Mouse (Mus musculus): ENCODE measurements at regions not wholly inside any gene's neighbourhood (a gene's known extent, or its start where the extent isn't known, plus 50 kb on each side); places are given as distances from the start of the nearest gene placed in this dataset.

DNA sequence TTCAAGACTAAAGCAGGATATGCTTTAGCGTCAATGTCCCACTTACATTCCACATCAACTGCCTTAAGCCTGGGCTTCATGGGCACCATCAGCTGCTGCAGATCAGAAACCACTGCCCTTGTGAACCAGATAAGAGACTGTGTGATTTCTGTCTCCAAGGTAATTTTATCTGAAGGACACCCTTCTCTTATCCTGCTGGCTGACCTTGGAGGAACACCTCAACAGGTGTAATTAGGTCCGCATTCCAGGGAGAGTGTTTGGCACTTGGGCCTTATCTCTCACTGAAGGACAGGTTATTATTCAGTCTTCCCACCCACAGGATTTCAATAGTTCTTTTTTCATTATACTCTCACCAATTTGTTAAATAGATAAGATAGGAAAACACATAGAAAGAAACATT is 583.1 kb upstream of the Kdm8 start:
- DNase-seq (ENCODE audit: low spot score) = no peak

DNA sequence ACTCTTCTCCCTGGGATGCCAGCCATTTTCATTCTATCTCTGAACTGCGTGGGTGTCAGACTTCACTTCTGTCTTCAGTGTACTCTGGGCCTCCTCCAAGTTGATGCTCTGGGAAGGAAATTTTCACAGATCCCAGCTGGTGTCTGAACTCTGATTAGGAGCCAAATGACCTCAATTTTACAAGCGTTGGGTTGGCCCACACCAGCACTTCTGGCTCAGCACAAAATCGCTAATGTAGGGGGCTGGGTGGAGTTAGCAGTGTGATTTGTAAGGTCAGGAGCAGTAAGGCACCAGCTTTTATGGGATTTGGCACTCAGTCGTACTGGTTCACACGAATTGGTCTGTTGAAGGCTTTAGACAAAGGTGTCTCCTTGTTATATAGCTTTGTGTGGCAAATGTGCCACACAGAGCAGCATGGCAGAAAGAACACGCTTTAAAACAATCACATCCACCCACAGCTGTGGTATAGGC is 576.3 kb upstream of the Kdm8 start:
- peak; percentile 9 for DNase-seq (ENCODE audit: low spot score)

DNA sequence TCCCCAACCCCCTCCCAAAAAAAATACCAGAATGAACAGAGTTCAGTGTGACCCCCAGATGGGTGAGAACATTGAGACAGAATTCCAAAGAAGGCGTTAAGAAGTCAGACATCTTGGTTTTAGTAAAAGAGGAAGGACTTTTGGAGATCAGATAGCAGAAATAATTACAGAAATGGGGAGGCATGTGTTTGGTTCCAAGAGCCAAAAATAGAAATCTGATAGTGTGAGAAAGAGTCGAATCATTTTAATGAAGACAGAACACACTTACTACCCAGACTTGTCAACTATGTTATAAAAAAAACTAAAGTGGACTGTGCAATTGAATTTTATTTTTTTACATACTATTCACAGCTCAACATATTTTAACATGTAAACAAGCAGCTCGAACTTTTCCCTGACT is 575.9 kb upstream of the Kdm8 start:
- no peak for DNase-seq (ENCODE audit: low spot score)

DNA sequence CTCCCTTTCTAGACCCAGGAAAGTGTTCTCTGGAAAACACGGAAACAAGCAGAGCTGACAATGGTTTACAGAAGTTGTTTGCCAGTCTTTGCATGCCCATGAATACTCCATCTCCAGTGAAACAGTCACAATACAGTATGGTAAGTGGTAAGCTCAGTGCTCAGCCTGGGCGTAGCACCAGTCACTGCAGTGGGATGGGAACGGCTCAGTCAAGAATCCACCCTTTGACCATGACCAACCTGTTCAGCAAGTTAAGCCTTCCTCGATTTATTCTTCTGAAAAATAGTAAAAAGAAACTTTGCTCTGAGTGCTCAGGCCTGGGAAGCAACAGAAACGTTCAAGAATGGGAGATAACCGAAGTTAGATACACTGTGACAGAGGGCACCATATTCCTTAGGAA is 563.7 kb upstream of the Kdm8 start:
- no peak for DNase-seq (ENCODE audit: low spot score)

DNA sequence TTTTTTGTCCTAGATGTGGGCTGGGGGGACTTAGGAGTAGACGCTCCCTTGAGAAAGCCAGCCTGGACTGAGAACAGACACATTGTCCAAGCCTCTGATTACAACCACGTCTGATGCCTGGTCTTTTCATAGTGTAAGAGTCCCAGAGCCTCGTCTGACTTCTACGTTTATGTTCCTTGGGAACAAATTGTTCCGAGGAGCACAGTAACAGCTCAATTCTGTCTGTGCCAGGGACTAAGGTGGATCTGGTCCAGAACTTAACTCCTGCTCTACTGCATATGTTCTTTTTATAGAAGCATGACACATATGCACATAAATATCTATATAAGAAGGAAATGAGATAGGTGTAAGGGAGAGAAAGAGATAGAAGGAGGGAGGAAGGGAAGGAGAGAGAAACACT is 537.2 kb upstream of the Kdm8 start:
- no peak for DNase-seq (ENCODE audit: low spot score)

GRCm38 (mm10) chr7:124907662-124908296 is 536.7 kb upstream of the Kdm8 start:
- DNase-seq (ENCODE audit: low spot score) = no peak

DNA sequence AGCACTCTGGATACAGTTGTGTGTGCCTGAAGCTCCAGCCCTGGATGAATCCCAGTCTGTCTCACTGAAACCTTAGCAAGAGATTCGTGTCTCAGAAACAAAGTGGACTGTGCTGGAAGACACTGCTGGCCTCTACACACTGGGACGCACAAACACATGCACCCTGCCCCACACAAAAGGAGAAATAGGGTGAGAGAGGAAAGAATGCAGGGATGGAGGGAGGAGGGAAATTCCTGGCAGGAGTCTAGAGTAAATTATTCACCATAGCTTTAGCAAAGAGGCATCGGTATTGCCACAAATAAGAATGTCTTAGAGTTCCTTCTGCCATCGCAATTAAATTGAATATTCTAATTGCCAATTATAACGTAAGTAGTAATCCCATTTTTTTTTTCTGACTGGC is 530.4 kb upstream of the Kdm8 start:
- DNase-seq (ENCODE audit: low spot score) = no peak

DNA sequence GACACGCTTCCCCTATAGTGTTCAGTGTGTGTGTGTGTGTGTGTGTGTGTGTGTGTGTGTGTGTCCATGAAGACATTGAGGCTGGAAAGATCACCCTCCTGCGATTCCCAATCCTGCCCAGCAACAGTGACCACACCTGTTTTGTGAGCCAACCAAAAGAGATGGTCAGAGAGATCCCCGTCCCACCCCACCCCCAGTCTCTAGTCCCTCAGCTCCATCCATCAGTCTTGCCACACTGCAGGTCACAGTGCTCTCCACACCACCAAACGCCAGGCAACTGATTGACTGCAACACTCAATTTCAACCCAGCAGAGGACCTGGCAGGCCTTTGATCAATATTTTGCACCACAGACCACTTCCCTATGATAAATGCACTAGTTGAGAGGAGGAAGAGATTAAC is 530.0 kb upstream of the Kdm8 start:
- DNase-seq (ENCODE audit: low spot score) = peak; percentile 10

DNA sequence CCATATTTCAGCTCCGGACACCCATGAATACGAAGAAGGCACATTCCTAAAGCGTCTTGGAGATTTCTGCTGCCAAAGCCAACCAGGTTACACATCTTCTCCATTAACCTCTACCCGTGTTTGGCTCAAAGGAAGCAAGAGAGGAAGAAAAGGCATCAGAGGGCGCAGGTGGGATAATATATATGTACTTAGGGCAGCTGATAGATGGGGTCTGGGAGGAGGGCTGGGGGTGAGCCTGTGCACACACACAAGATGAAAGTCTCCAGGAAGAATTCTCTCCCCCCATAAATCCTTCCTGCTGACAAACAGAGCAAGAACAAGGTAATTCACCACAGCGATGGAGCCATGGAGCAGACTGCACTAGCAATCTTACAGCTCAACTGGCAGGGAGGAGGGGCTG is 529.5 kb upstream of the Kdm8 start:
- peak; percentile 22 for DNase-seq (ENCODE audit: low spot score)

DNA sequence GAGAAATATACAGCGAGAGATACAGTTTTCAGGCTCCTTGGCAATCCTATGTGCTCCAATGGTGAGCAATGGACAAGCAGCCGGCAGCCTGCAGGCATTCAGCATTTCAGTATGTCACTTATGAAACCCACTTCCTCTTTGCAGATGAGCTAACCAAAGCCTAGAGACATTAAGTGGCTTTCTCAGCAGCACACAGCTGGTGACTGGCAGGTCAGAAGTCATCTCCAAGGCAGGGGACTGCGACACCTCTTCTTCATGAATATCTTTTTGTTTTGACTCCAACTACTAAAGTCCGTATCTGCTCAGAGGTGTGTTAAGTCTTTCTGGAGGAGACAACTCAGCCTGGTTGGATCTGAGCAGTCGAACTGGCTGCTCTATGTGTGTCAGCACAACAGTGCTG is 528.8 kb upstream of the Kdm8 start:
- no peak for DNase-seq (ENCODE audit: low spot score)

- DNase-seq (ENCODE audit: low spot score) = no peak
Measured at GRCm38 (mm10) chr7:124917606-124918120, 526.8 kb upstream of the Kdm8 start.

GRCm38 (mm10) chr7:124922806-124923205 is 521.7 kb upstream of the Kdm8 start:
- no peak for DNase-seq (ENCODE audit: low spot score)

DNA sequence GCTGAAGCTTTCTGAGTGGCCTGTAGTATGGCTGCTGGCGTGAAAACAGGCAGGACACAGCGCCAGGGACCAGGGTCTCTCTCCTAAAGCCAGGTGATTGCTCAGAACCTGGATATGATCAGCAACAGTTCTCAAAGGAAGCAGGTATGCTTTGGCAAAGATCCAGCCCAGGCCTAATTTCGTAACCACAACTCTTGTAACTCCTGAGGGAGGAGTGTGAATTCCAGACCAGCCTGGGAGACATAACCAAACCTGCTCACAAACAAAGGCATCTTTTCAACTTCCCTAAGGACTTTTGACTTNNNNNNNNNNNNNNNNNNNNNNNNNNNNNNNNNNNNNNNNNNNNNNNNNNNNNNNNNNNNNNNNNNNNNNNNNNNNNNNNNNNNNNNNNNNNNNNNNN is 510.9 kb upstream of the Kdm8 start:
- DNase-seq (ENCODE audit: low spot score) = no peak

DNA sequence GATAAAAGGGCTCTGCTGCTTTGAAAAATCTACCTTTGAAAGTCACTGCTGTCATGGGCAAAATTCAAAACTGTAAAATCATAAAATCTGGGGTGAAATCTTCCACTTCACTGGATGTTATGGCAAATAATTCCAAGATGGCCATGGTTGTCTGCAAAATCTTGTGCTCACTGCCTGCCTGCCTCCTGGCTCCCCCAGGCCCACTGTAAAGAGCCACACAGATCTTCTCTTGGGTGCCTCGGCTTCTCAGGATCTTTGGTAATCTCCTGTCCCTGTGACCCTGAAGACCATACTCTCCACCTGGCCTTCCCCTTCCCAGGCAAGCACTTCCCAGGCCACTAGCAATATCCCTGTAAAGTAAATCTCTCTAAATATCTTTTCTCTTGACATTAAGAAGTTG is 505.1 kb upstream of the Kdm8 start:
- no peak for DNase-seq (ENCODE audit: low spot score)

DNA sequence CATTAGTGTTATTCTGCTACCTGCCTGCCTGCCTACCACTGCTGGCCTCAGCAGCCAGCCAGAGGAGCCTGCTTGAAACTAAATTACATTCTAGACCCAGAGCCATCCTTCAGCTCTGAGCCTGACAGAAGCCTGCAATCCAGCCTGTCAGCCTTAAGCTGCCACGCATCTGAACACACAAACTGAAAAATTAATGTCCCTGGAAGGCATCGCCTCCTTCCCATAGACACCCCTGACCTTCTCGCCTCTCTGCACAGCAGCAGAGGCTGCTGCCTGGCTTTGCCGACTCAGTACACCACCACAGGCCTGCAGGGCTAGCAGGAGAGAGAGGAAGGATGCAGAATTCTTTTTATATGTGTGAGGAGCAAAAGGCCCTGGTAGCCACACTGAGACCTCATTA is 502.9 kb upstream of the Kdm8 start:
- no peak for DNase-seq (ENCODE audit: low spot score)

DNA sequence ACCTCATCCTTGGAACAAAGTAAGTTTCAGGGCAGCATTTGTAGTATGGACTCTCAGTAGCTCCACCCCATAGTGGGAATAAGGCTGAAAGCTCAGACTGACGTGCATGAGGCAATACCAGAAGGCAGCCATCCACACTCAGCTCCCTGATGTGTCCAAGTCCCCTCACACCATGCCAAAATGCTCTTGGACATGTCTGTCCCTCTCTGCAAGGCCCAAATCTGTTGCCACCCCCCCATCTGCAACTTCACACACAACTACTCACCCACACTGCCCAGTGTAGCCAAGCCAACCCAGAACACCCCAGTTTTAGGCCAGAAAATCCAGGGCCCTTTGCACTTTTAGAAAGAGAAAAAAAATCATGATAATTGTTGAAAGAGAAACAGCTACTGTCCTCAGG is 498.1 kb upstream of the Kdm8 start:
- no peak for DNase-seq (ENCODE audit: low spot score)

- no peak for DNase-seq (ENCODE audit: low spot score)
Measured at GRCm38 (mm10) chr7:124957329-124957728, 487.1 kb upstream of the Kdm8 start.

DNA sequence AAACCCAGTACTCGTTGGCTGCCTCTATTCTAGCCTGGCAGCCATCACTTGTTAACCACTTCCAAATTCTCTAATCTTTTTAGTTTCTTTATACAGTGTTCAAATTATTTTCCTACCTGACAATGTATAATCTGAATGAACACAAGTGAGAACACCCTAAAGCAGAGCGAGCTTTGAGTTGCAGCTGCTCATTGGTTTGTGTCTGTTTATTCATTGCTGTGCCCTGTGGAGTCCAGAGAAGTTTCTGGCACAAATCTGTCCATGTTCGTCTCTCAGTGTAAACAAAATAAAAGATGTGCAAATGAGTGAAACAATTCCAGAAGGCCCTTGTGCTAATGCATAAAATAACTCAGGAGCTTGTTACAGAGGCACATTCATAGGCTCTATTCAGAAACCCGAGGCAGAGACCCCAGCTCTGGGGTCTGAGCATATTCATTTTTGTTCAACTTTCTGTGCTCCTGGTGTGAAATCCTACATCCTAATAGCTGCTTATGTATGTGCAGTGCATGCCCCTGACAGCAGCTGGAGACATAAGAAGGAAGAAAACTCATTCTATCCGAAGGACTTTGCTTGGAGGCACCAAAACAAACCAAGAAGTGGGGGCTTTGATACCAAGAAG is 469.5 kb upstream of the Kdm8 start:
- DNase-seq (ENCODE audit: low spot score) = no peak

DNA sequence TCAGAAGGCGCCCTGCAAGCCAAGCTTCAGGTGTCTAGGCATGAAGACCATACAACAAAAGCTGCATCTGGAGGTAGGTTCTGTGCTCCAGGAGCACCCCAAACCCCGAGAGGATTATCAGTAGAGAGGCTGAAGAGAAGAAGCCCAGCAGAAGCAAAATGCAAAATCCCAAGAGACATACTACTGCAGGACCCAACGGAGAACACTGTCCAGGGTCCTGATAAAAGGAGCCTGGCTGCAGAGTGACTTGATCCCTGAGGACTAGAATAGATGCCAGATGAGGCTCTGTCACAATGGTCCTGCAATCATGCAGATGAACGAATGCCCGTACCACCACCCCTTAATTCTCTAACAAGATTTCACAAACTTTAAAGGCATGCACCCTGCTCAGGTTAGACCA is 455.0 kb upstream of the Kdm8 start:
- peak; percentile 33 for DNase-seq (ENCODE audit: low spot score)

- peak; percentile 17 for DNase-seq (ENCODE audit: low spot score)
Measured at GRCm38 (mm10) chr7:124990695-124991094, 453.8 kb upstream of the Kdm8 start.

DNA sequence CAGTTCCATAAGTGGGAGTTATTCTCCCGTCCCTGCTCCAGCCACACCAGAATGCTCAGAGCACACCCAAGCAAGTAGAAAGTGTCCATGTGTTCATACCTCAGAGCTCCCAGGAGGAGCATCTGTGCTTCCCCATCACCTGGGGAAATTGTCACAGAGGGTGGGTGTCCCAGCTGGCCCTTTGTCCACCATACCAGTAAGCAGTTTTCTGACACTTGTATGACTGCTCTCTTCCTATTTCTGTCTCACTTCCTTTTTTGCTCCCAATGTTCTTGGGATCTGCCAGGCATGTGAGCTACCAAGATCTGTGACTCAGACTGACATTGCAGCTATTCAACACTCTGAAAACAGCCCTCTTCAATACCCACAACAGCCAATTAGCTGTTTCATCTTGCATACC is 447.9 kb upstream of the Kdm8 start:
- DNase-seq (ENCODE audit: low spot score) = no peak

GRCm38 (mm10) chr7:125000669-125001068 is 443.8 kb upstream of the Kdm8 start:
- DNase-seq (ENCODE audit: low spot score) = no peak

DNA sequence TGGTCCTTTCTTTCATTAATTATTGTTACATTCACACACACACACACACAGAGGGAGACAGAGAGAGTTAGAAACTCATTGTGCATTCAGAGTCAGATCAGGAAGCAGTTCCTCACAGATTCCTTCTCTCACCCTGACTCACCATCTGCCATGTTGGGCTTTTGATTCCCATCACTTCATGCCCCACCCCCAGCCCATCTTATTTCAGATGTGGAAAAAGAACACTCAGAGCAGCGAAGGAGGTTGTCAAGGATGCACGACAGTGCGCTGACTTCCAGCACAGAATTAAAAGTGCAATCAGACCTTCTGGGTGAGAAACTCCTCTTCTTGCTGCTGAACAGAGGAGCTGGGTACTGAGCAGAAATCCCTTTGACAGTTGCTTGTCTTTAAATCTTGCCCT is 438.8 kb upstream of the Kdm8 start:
- DNase-seq (ENCODE audit: low spot score) = no peak

DNA sequence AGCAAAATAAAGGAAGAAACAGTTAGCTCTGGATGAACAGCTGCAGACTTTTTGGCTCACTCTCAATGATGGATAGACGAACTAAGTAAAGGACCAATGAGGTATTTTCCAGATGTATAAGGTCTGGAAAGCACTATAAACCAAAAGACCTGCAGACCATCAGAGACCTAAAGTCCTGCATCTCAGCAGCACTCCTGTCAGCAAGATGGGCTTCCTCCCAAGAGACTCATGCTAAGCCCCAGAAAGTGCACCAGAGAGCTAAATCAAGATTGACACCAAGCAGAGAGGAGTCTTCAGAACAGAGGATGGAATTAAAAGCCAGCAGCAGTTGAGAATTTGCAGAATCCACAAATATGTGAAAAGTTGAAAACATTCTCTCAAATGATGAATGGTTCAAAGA is 425.2 kb upstream of the Kdm8 start:
- no peak for DNase-seq (ENCODE audit: low spot score)
